Comparison of ENCODE assay signal across 10 mouse cellular contexts in the genomic region with DNA sequence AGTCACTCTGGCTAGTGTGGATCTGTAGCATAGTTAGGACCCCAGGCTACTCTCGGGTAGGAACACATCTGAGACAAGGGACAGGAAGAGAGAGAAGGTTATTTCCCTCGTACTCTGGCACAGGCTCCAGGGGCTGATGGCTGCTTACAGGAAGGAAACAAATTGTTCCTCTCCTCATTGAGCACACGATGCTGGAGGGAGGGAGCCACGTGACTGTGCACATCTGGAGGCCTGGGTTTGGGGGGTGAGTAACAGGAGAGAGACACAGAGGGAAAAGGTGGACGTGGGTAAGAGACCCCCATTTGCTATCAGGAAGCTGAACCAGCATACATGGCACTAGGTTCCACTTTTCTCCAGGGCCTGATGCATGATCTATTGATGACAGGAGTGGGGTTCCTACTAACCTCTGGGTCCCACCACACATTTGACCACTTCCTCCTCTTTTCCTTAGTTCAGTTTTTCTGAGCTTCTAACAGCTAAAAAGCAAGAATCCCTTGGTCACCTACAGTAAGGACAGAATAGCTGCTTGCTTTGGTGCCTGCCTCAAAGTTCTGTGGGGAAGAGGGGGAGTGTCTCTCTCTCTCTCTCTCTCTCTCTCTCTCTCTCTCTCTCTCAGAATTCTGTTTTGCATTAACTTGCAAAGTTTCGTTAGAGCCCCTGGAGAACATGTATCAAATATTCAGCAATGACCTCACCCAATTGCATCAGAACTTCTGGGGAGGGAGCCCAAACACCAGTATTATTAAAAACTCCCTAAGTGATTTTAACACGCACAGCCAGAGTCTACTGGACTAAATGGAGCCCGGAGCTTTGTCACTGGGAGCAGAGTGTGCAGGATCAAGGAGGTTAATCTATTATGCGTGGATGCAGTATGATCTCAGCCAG. TPM values are rescaled to one million over a fixed set of nuclear protein-coding genes. Genes with fewer than 3 reads are reported as not detected.
A peak's percentile ranks its signal among the peaks of the same experiment; 100 is the strongest.
DNase-seq lines count a peak whose midpoint lies in the region; ATAC-seq lines count a peak whose summit lies in the region.
"Had no signal": no experiment of that assay in that cellular context is flagged by ENCODE, and none has a peak within 500 bp of the region (broad histone marks: within the 10 kb centered on the region; RNA-seq: fewer than 3 reads in every experiment).

No protein-coding gene starts in this region.

- DNase-seq in heart, postnatal 25 days (ENCODE audit: low spot score): no peak
- peak; percentile 25 for DNase-seq in MEL-GATA-1-ER (ENCODE audit: extremely low read depth, low read depth)
- DNase-seq in heart, postnatal 4 days: peak; percentile 16
- DNase-seq in splenic B cell, adult 2 months (ENCODE audit: low read depth, low spot score): peak; percentile 33
- DNase-seq in right cerebral cortex, adult 18-20 months: no peak
- DNase-seq: cerebellum, postnatal 10 days had no signal

- no peaks in the 10 kb centered on the region for H3K27me3 ChIP-seq in heart, embryonic 15.5 days
- no peaks in the 10 kb centered on the region for H3K27me3 ChIP-seq in splenic B cell, adult 2 months (ENCODE audit: control insufficient read depth, insufficient read depth, low read length, poor library complexity, severe bottlenecking)
- H3K27me3 ChIP-seq: hindbrain, embryonic 13.5 days had no signal

- H3K4me2 ChIP-seq in heart, embryonic 15.5 days: no peak overlapping the region
- H3K4me2 ChIP-seq: hindbrain, embryonic 13.5 days had no signal

- intact Hi-C loops in heart, postnatal 25 days (cut with DNase I): no loop called here

- 0 out of 2 replicates have a peak overlapping the region, but pooled peaks have one; percentile 18 for H3K27ac ChIP-seq in heart, embryonic 15.5 days
- H3K27ac ChIP-seq: hindbrain, embryonic 13.5 days had no signal

- H3K9ac ChIP-seq in heart, embryonic 15.5 days: no peak overlapping the region
- H3K9ac ChIP-seq: hindbrain, embryonic 13.5 days had no signal

- peaks cover 31% of the 10 kb centered on the region for H3K4me1 ChIP-seq in heart, embryonic 15.5 days (replicated peaks)

- no peak overlapping the region for H3K4me3 ChIP-seq in heart, embryonic 15.5 days
- H3K4me3 ChIP-seq: hindbrain, embryonic 13.5 days had no signal

- ATAC-seq in heart, embryonic 15.5 days (replicated peaks; ENCODE audit: insufficient number of reproducible peaks, insufficient read depth, low FRiP score, low read depth): no peak
- no peak for ATAC-seq in monocyte, adult 5-6 weeks (replicated peaks; ENCODE audit: insufficient number of reproducible peaks, low FRiP score, low TSS enrichment, poor library complexity, severe bottlenecking)

- no peaks in the 10 kb centered on the region for H3K36me3 ChIP-seq in heart, embryonic 15.5 days
- H3K36me3 ChIP-seq in splenic B cell, adult 2 months (ENCODE audit: control insufficient read depth, insufficient read depth, low read length, poor library complexity, severe bottlenecking): no peaks in the 10 kb centered on the region
- H3K36me3 ChIP-seq: hindbrain, embryonic 13.5 days had no signal

- 44% methylated on average over 9 of the region's 9 CpGs for WGBS in heart, embryonic 15.5 days

- no peaks in the 10 kb centered on the region for H3K9me3 ChIP-seq in heart, embryonic 15.5 days (replicated peaks)
- H3K9me3 ChIP-seq: hindbrain, embryonic 13.5 days had no signal

RNA-seq across cellular contexts. Expression of a gene that starts 29.7 kb away (rescaled TPM):
- 0.71 and 1.4 TPM in 2 replicates for polyA plus RNA-seq in heart, embryonic 15.5 days (2015; fragmentation: Nextera tagmentation; extraction: Ambion mirVana)
- 10 to 100 TPM; 14.9 to 15.4 TPM for total RNA-seq in heart, postnatal 25 days (2021)
- 10 to 100 TPM; 10.9 to 12.6 TPM for total RNA-seq in heart, postnatal 4 days (2021)
- not detected in 3 replicates for total RNA-seq in monocyte, adult 5-6 weeks (2017)
- polyA plus RNA-seq: liver, adult 2 months had no signal

RNA-seq across cellular contexts. Expression of a gene that starts 37.1 kb away (rescaled TPM):
- 22.0 and 32.6 TPM in 2 replicates for polyA plus RNA-seq in heart, embryonic 15.5 days (2015; fragmentation: Nextera tagmentation; extraction: Ambion mirVana)
- total RNA-seq in heart, postnatal 25 days (2021): 10 to 100 TPM; 10.9 to 12.4 TPM
- 10 to 100 TPM; 35.9 to 39.8 TPM for total RNA-seq in heart, postnatal 4 days (2021)
- total RNA-seq in monocyte, adult 5-6 weeks (2017): 0.29 to 7.2 TPM (median 0.53 TPM) in 3 replicates

Comparison
In these comparisons a context has a peak if more than half of its experiments do, and no peak if none do; other contexts are left out.
1. DNase-seq: peak in MEL-GATA-1-ER (single experiment), heart, postnatal 4 days (single experiment) and splenic B cell, adult 2 months (single experiment); none in heart, postnatal 25 days (single experiment) and right cerebral cortex, adult 18-20 months (single experiment).
2. RNA of a gene that starts 29.7 kb away (total RNA-seq): 14.9 to 15.4 TPM in heart, postnatal 25 days and 10.9 to 12.6 TPM in heart, postnatal 4 days; not detected in monocyte, adult 5-6 weeks; every median in the first group is over 10 times any median in the second.